Mouse (Mus musculus) skeletal muscle tissue, postnatal 0 days (tissue): ENCODE measurements around the gene Cmas. TPM values are rescaled to one million over a fixed set of nuclear protein-coding genes. Genes with fewer than 3 reads are reported as not detected.

Experiments used
- polyA plus RNA-seq: library from polyadenylated mRNA; unstranded; fragments of >200 nt; fragmentation: Nextera tagmentation; extraction: Ambion mirVana; gene quantifications from 2 replicates; pipeline ENCODE4 v1.2.1, GENCODE M21; 2015

Cmas gene
- 33.6 and 38.6 TPM in 2 replicates for polyA plus RNA-seq

GRCm38 (mm10) chr6:142756507-142757333 lies at the start of gene Cmas:
TSS of gene Cmas (plus strand) at chr6:142756686.

GRCm38 (mm10) chr6:142804402-142804801 lies 47.9 kb downstream of the Cmas start, which contains the start of gene Sult6b2:
TSS of gene Sult6b2 (minus strand) at chr6:142804502.

Other genes starting within 250 kb of the Cmas start
- 195 and 214 TPM in 2 replicates for gene Ldhb, start 248.7 kb upstream of the Cmas start, polyA plus RNA-seq
- gene Kcnj8, start 185.1 kb upstream of the Cmas start, polyA plus RNA-seq = 23.6 and 30.3 TPM in 2 replicates
- gene Abcc9, start 54.4 kb upstream of the Cmas start, polyA plus RNA-seq = 15.1 and 18.6 TPM in 2 replicates
- gene Sult6b2, start 47.8 kb downstream of the Cmas start, polyA plus RNA-seq = not detected in 2 replicates
- 0.15 and 0.21 TPM in 2 replicates for gene St8sia1, start 207.8 kb downstream of the Cmas start, polyA plus RNA-seq